17 mouse cellular contexts compared by ENCODE assay signal in the genomic region with DNA sequence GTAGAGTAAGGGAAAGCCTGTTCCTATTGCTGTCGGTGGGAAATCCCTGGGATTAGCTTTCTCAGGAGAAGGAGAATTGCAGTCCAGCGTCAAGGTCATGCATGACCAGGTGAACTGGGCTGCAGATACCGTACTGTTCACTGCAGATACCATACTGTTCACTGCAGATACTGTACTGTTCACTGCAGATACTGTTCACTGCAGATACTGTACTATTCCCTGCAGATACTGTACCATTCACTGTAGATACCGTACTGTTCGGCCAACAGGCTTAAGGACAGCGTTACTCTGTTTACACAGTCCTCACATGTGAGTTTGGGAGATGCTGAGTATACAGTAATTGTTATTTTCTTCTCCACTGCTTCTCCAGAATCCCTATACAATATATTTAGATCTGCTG. TPM values are rescaled to one million over a fixed set of nuclear protein-coding genes. Genes with fewer than 3 reads are reported as not detected.
"Had no signal": no experiment of that assay in that cellular context is flagged by ENCODE, and none has a peak within 500 bp of the region (broad histone marks: within the 10 kb centered on the region; RNA-seq: fewer than 3 reads in every experiment).

No protein-coding gene starts in this region.

- H3K4me1 ChIP-seq: lung, embryonic 15.5 days; megakaryocyte, embryonic 14.5 days; midbrain, embryonic 13.5 days; midbrain, embryonic 15.5 days; neural tube, embryonic 12.5 days had no signal

- H3K4me2 ChIP-seq: lung, embryonic 15.5 days; midbrain, embryonic 11.5 days; midbrain, embryonic 13.5 days; midbrain, embryonic 15.5 days; neural tube, embryonic 12.5 days had no signal

- DNase-seq: lung, adult 2 months; lung, postnatal 14 days; lung, postnatal 36 days; right cerebral cortex, postnatal 14 days; spleen, adult 18-20 months; thymus, adult 18-20 months; thymus, postnatal 14 days; thymus, postnatal 36 days had no signal

- H3K9ac ChIP-seq: lung, embryonic 15.5 days; midbrain, embryonic 13.5 days; midbrain, embryonic 15.5 days; neural tube, embryonic 12.5 days had no signal

- ATAC-seq: lung, postnatal 0 days; midbrain, embryonic 13.5 days; midbrain, embryonic 15.5 days had no signal

- H3K27ac ChIP-seq: lung, embryonic 15.5 days; macrophage; midbrain, embryonic 13.5 days; midbrain, embryonic 15.5 days; neural tube, embryonic 12.5 days had no signal

- H3K36me3 ChIP-seq: lung, embryonic 15.5 days; neural tube, embryonic 12.5 days had no signal

- H3K4me3 ChIP-seq: lung, embryonic 15.5 days; megakaryocyte, embryonic 14.5 days; midbrain, embryonic 13.5 days; midbrain, embryonic 15.5 days; neural tube, embryonic 12.5 days had no signal

- H3K9me3 ChIP-seq: lung, embryonic 15.5 days; megakaryocyte, embryonic 14.5 days; midbrain, embryonic 13.5 days; midbrain, embryonic 15.5 days; neural tube, embryonic 12.5 days had no signal

- H3K27me3 ChIP-seq: lung, embryonic 15.5 days; megakaryocyte, embryonic 14.5 days; midbrain, embryonic 13.5 days; midbrain, embryonic 15.5 days; neural tube, embryonic 12.5 days had no signal

RNA-seq across cellular contexts. Expression of gene Alkal2, which starts 44.1 kb away (rescaled TPM):
- polyA plus RNA-seq: liver, adult 2 months; macrophage had no signal
